Mouse (Mus musculus) liver, adult 10 weeks (tissue): ENCODE results near the gene Lrrc4c. TPM values are rescaled to one million over a fixed set of nuclear protein-coding genes. Genes with fewer than 3 reads are reported as not detected.

Source experiments
- polyA plus RNA-seq: library from polyadenylated mRNA; stranded (reverse); fragments of 350-450 nt; fragmentation: Illumina TruSeq; extraction: RNeasy Lipid Tissue Mini Kit (QIAGEN cat#74804); gene quantifications from one replicate; pipeline ENCODE4 v1.2.3, GENCODE M21; 2014; ENCODE audit warnings: low read depth, low replicate concordance

Lrrc4c gene
- polyA plus RNA-seq = 1.6 TPM

GRCm38 (mm10) chr2:96317387-96318299 is at the start of gene Lrrc4c:
Gene Lrrc4c, plus strand, starts transcription at chr2:96318169.

